Mouse (Mus musculus) ES-E14 (cell line): Measurements from ENCODE around the gene Znfx1. TPM values are rescaled to one million over a fixed set of nuclear protein-coding genes. Genes with fewer than 3 reads are reported as not detected.
"Not testable (repeated sequence)": the region's sequence is repeated elsewhere in the genome, so short reads cannot be mapped to it uniquely, and the experiment has no call there.

ENCODE experiments used
- DNase-seq: peaks from one replicate; pipeline ENCODE4 v3.0.0-alpha.2; 2013; ENCODE audit warnings: low read depth, low spot score
- H3K27ac ChIP-seq: 2 replicates; pipeline ENCODE4 v1.5.1; 2012; ENCODE audit warnings: low read depth, mild to moderate bottlenecking, low read length, moderate library complexity, mixed read lengths; ENCODE audit not compliant: poor library complexity, insufficient read depth, severe bottlenecking
- H3K36me3 ChIP-seq: 2 replicates; pipeline ENCODE4 v1.6.1; 2012; ENCODE audit warnings: mild to moderate bottlenecking, low read length, moderate library complexity, mixed read lengths; ENCODE audit not compliant: control insufficient read depth, poor library complexity, insufficient read depth, severe bottlenecking
- H3K4me1 ChIP-seq, 2 experiments: fragments of 150-350 bp in 1 of 2; sonication (generic) in 1 of 2; 2 replicates each; pipeline ENCODE4 v1.6.1; 2012; ENCODE audit warnings: low read length in 2 of 2, mild to moderate bottlenecking in 1 of 2, mixed read lengths in 1 of 2; ENCODE audit not compliant: control insufficient read depth in 2 of 2, insufficient read depth in 2 of 2, poor library complexity in 1 of 2
- H3K4me3 ChIP-seq, 2 experiments: fragments of 150-350 bp in 1 of 2; sonication (generic) in 1 of 2; 2 replicates each; pipeline ENCODE4 v1.5.1; 2012; ENCODE audit warnings: low read length in 2 of 2, low read depth in 1 of 2, mild to moderate bottlenecking in 1 of 2, mixed read lengths in 1 of 2; ENCODE audit not compliant: insufficient read depth in 1 of 2, poor library complexity in 1 of 2, severe bottlenecking in 1 of 2
- H3K9ac ChIP-seq: 2 replicates; pipeline ENCODE4 v1.6.1; 2012; ENCODE audit warnings: low read depth, mild to moderate bottlenecking, low read length, mixed read lengths; ENCODE audit not compliant: poor library complexity, insufficient read depth, severe bottlenecking
- H3K9me3 ChIP-seq: fragments of 150-350 bp; sonication (generic); 2 replicates; pipeline ENCODE4 v1.6.1; 2012; ENCODE audit warnings: low read depth, mild to moderate bottlenecking, low read length; ENCODE audit not compliant: control insufficient read depth, insufficient read depth
- CHD2 ChIP-seq: IDR thresholded peaks from 2 replicates; pipeline ENCODE4 v1.6.1; 2014; ENCODE audit warnings: mild to moderate bottlenecking, low read depth, low read length, inconsistent platforms
- HCFC1 ChIP-seq: IDR thresholded peaks from 2 replicates; pipeline ENCODE4 v1.6.1; 2012; ENCODE audit warnings: low read length, inconsistent platforms, borderline replicate concordance; ENCODE audit not compliant: insufficient read depth
- MAFK ChIP-seq: IDR thresholded peaks from 2 replicates; pipeline ENCODE4 v1.6.1; 2014; ENCODE audit warnings: mild to moderate bottlenecking, low read depth, low read length, inconsistent platforms; ENCODE audit not compliant: insufficient read depth
- ZC3H11A ChIP-seq: IDR thresholded peaks from 2 replicates; pipeline ENCODE4 v1.6.1; 2012; ENCODE audit warnings: low read depth, mild to moderate bottlenecking, inconsistent platforms, low read length, borderline replicate concordance
- ZNF384 ChIP-seq: IDR thresholded peaks from 2 replicates; pipeline ENCODE4 v1.6.1; 2012; ENCODE audit warnings: low read depth, low read length, inconsistent platforms
- in situ Hi-C, 2 experiments: fragments of 600-800 bp; cut with MboI; formaldehyde crosslinking; loops; one replicate each; pipeline ENCODE4 v1.15.1; 2025; ENCODE audit warnings: low sequenced_read_pairs in 2 of 2, inconsistent platforms in 1 of 2; ENCODE audit not compliant: unreplicated experiment in 2 of 2
- total RNA-seq: library from RNA; depleted of rRNA; stranded (reverse); fragments of 300-350 nt; gene quantifications from 2 replicates; pipeline ENCODE4 v1.2.3, GENCODE M21; 2012

The Znfx1 gene
- total RNA-seq, 1 experiment = 15.3 TPM

GRCm38 (mm10) chr2:167014702-167015381 lies 48.0 kb downstream of the Znfx1 start, which contains the start of gene Ddx27:
Ddx27 (plus strand) TSS chr2:167015193.
- Histone ChIP-seq H3K9me3 (no peaks in the 10 kb centered on the region), H3K9ac (peak within 1 kb of the TSS; percentile 97), H3K36me3 (peaks cover 16% of the 10 kb centered on the region), H3K4me1 (peaks cover 3 to 6% of the 10 kb centered on the region in 2 experiments; a peak in 3 of 4 replicates), H3K27ac (peak within 1 kb of the TSS; percentile 64), H3K4me3 (peak within 1 kb of the TSS; percentile 91 to 94)
- peak; percentile 80 for DNase-seq
- in situ Hi-C loops = no loop called here
- peak; percentile 81 for TF ChIP-seq HCFC1
- no peak for TF ChIP-seq MAFK

DNA sequence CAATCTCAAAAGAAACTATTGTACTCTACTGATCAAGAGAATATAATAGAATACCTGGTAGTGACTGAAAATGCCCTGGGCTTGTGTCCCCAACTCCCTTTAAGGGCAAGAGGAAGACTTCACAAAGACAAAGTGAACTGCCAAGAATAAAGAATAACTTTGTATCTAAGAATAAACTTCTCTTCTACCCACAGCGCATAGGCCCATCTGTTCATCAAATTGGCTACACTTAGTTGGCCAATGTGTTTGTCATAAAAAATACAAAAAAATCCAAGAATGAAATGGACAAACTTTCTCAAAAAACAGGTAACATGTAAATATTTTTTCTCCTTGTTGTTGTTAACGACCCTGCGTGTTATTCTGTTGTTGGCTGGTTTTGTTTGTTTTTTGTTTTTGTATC lies 52.3 kb downstream of the Znfx1 start:
- no peaks in the 10 kb centered on the region for H3K36me3 ChIP-seq
- H3K4me1 ChIP-seq = no peaks in the 10 kb centered on the region
- H3K9me3 ChIP-seq = no peaks in the 10 kb centered on the region
- TF ChIP-seq ZNF384 (no peak), MAFK (no peak), HCFC1 (no peak), ZC3H11A (no peak), CHD2 (no peak)
- no peak overlapping the region for H3K4me3 ChIP-seq
- H3K9ac ChIP-seq = no peak overlapping the region
- DNase-seq = no peak
- no peak overlapping the region for H3K27ac ChIP-seq
- in situ Hi-C loops = no loop called here

DNA sequence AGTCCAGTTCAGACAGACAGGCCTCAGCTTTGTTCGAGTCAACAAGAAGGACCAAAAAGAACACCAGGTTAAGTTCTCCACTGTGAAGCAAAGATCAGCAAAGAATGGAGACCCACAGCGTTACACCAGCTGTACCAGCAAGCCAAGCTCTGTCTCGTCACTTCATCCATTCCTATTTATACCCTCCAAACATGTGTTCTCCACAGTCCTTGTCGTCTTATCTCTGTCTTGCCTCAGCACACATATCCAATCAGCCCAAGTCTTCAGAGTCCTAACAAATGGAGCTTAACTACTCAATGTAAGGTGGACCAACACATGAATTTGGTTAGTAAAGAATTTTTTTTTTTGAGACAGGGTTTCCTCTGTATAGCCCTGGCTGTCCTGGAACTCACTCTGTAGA lies 53.3 kb downstream of the Znfx1 start:
- no peak for TF ChIP-seq ZC3H11A
- no peak for TF ChIP-seq CHD2
- no peak for TF ChIP-seq MAFK
- no peak for TF ChIP-seq HCFC1
- no peak for TF ChIP-seq ZNF384
- Histone ChIP-seq H3K9me3 (no peaks in the 10 kb centered on the region), H3K36me3 (no peaks in the 10 kb centered on the region), H3K27ac (no peak overlapping the region), H3K4me1 (no peaks in the 10 kb centered on the region), H3K4me3 (no peak overlapping the region), H3K9ac (no peak overlapping the region)
- DNase-seq = no peak
- in situ Hi-C loops = no loop called here

DNA sequence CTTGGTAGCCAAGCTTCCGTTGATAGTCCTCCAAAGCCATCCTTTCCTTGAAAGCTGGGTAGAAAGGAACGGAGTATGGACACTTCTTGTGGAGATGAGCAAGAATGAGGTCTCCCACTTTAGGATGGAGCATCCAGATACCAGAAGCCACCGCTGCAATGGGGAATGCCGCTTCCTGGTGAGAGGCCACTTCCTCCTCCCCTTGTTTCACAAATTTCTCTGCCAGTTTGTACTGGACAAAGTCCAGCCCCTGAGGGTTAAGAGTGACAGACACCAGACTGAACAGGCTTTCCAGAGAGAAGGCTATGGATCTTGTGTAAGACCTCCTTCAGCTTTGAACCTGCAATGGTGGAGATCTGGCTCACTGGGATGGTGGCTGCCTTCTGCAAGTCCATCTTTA lies 55.2 kb downstream of the Znfx1 start:
- H3K4me1 ChIP-seq, DNase-seq, in situ Hi-C loops, H3K4me3 ChIP-seq, H3K27ac ChIP-seq, H3K9me3 ChIP-seq, H3K36me3 ChIP-seq, H3K9ac ChIP-seq: not testable (repeated sequence)

DNA sequence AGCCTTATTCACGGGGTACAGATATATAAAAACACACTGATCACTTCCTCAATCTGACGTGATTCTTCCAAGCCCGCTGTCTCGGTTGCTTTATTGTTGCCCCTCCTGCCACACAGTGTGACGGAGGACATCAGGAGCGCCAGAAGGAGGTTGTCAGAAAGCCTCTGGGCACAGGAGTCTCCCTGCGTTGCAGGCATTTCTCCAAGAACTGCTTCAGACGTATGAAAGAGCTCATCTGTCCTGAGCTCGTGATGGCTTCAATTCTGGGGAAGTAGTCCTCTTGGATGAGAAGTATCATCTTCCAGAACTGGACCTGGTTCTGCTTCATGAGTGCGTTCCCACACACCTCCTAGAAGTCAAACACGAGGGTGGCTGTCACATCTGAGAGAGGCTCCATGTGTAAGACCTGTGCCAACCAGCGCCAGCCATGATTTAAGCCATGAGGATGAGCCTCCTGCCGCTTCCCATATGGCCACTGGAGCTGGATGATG lies 55.8 kb downstream of the Znfx1 start:
- Histone ChIP-seq H3K4me3 (no peak overlapping the region), H3K9ac (no peak overlapping the region), H3K4me1 (peaks cover 0 to 3% of the 10 kb centered on the region in 2 experiments; a peak in 1 of 4 replicates), H3K9me3 (no peaks in the 10 kb centered on the region), H3K27ac (no peak overlapping the region), H3K36me3 (no peaks in the 10 kb centered on the region)
- no peak for TF ChIP-seq HCFC1
- no peak for TF ChIP-seq ZNF384
- no peak for TF ChIP-seq CHD2
- no peak for TF ChIP-seq MAFK
- TF ChIP-seq ZC3H11A = no peak
- DNase-seq = no peak
- in situ Hi-C loops = no loop called here
